Mouse (Mus musculus) layer of hippocampus, adult 18-20 months (tissue): Measurements from ENCODE around the gene Tmem205. TPM values are rescaled to one million over a fixed set of nuclear protein-coding genes. Genes with fewer than 3 reads are reported as not detected.

Experiments
- DNase-seq, 2 experiments: peaks; one replicate each; pipeline ENCODE4 v3.0.0; 2022; ENCODE audit warnings: low spot score in 2 of 2
- total RNA-seq, 2 experiments: library from RNA; stranded (reverse); gene quantifications; 2 replicates each; pipeline ENCODE4 v1.2.3; 2021

Gene Tmem205
- total RNA-seq, 2 experiments from 2014 or later: 40.2 to 42.2 TPM

GRCm38 (mm10) chr9:21947540-21948130 lies 20.3 kb upstream of the Tmem205 start:
- DNase-seq: no peak

- DNase-seq: no peak
Measured at GRCm38 (mm10) chr9:21944267-21944666, 16.9 kb upstream of the Tmem205 start.

- no peak for DNase-seq
Measured at GRCm38 (mm10) chr9:21943638-21944037, 16.3 kb upstream of the Tmem205 start.

GRCm38 (mm10) chr9:21943046-21943445 lies 15.7 kb upstream of the Tmem205 start:
- no peak for DNase-seq

DNA sequence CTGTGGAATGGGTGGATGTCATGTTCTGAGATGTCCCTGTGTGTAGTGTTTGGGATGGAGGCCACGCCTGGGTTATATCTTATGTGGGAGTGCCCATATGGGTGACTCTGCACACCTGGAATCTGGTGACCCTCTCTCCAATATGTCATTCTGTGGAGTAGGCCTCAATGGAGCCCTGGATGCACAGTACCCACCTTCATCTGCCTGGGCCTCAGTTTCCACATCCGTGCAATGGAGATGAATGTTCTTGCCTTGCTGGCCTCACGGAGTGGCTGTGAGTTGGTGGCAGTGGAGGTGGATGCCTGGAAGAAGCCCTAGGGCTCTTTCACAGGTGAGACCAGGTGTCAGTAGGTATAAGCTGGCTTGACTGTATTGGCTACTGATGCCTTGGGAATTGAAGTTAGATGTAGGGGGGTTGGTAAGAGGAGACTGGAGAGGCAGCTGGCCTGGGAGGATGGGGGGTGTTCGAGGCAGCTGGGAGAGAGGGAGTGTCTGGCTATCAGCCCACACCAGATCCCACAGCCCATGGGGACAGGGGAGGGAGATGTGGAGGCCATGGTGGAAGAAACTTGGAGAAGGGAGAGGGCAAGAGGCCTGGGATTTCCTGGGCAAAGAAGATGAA lies 11.0 kb upstream of the Tmem205 start:
- peak in 1 of 2 experiments; percentile 53 for DNase-seq

GRCm38 (mm10) chr9:21937711-21938175 lies 10.4 kb upstream of the Tmem205 start:
- peak in 1 of 2 experiments; percentile 75 for DNase-seq

DNA sequence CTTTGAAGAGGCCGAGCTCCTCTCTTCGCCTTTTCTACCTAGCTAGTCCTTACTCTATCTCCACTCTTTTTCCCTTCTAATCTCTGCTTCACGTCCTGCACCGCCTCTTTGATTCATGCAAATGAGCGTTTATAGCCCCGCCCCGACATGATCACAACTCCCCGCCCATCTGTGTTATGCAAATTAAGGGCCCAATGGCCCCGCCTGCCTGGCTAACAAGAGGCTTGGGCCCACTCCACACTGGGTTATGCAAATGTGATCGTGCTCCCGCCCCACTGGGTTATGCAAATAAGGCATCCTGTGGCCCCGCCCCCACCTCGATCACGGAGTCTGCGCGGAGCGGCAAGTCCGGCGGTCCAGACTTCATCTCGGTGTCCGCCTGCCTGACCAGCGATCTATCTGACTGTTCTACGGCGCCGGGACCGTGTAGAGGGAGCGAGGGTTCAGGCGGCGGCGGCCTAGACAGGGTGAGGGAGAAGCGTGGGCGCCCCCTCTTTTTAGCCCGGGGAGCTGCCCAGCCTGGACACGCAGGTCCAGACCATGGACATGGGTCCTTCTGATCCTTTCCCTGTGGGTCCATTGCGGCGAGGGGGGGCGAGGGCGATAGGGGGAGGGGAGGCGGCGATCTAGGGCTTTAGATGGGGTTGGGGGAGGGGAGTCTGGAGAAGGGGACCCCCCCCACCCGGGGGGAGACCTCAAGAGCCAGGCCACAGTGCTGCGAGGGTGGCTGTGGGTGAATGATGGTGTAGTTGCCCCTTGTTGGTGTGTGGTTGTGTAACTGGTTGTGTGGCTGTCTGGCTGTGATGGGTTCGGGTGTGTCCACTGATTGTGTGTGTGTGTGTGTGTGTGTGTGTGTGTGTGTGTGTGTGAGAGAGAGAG lies 9.6 kb upstream of the Tmem205 start, which contains the start of gene Plppr2:
Gene Plppr2 (plus strand): TSS at position 342 of the 879 bp plus-strand sequence.
- DNase-seq: peak; percentile 97 to 98

GRCm38 (mm10) chr9:21935466-21936131 lies 8.2 kb upstream of the Tmem205 start:
- DNase-seq: no peak

GRCm38 (mm10) chr9:21934021-21934420 lies 6.7 kb upstream of the Tmem205 start:
- no peak for DNase-seq

DNA sequence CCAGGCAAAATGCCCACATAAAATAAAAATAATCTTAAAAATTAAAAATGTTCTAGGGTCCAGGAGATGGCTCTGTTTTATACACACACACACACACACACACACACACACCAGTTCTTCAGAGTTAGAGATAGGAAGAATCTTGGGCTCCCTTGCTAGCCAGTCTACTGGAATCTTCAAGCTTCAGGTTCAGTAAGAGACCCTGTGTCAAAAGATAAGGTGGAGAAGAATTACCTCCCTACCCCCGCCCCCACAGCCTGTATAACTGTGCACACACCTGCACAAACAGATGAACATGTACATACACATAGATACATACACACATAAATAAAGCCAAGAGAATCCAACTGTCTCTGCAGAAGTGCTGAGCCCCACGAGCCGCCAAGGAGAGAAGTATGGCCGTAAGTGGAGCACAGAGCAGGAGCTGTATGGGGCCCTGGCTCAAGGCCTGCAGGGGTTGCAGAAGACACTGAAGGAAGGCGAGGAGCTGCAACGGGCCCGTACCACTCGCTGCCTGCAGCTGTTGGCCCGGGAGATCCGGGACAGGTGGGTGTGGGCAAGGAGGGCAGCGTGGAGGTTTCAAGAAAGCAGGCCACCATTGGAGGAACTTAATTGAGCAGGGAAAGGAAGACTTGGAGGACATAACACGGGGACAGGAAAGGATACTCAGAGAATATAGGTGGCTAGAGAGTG lies 5.2 kb upstream of the Tmem205 start:
- DNase-seq: no peak

DNA sequence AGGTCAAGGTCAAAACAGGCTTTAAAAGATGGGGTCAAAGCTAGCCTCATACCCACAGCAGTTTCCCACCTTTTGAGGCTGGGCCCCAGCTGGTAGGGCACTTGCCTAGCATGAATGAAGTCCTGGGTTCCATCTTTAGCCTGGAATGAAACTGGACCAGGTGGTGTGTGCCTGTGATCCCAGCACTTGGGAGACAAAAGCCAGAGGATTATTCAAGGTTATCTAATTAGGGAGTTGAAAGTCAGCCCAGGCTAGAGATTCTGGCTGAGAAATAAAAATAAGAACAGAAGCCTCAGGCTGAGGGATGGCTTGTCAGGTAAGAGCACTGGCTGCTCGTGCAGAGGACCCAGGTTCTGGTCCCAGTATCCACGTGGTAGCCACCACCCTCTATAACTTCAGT lies 4.7 kb upstream of the Tmem205 start:
- no peak for DNase-seq

DNA sequence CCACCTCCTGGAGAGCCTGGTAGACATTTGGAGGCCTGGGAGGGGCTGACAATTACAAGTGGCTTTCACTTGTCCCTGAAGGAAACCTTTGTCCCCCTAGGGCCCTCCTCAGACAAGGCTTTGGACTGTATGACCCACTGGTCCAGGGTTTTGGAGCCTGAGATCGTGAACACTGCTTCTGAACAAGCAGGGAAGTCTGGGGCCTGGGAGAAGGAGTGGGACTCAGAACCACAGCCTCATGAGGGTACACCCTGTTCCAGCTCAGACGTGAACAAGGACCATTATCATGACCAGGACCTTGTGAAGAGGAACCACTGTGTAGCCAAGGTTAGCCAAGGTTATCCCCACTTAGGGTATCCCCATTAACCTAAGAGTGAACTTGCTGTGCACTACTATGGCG lies 1.9 kb upstream of the Tmem205 start:
- DNase-seq: no peak

GRCm38 (mm10) chr9:21926784-21927183 lies 572 bp downstream of the Tmem205 start:
- peak in 1 of 2 experiments; percentile 28 for DNase-seq

- DNase-seq: no peak
Measured at GRCm38 (mm10) chr9:21926155-21926554, 1.2 kb downstream of the Tmem205 start.

DNA sequence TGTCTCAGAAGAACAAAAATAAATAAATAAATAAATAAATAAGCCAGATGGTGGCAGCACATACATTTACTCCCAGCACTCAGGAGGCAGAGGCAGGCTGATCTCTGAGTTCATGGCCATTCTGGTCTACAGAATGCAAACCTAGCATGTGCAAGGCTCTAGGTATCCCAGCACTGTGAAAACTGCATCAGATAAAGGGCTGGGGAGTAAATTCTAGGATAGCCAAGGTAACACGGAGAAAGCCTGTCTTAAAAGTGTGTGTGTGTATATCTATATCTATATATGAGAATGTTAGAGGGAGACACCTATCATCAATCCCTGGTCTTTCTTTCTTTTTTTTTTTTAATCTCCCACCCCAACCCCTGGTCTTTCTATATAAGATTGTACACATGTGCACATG lies 1.9 kb downstream of the Tmem205 start:
- no peak for DNase-seq

GRCm38 (mm10) chr9:21925034-21925433 lies 2.3 kb downstream of the Tmem205 start:
- DNase-seq: no peak

- peak in 1 of 2 experiments; percentile 43 for DNase-seq
Measured at GRCm38 (mm10) chr9:21924099-21924493, 3.3 kb downstream of the Tmem205 start.

DNA sequence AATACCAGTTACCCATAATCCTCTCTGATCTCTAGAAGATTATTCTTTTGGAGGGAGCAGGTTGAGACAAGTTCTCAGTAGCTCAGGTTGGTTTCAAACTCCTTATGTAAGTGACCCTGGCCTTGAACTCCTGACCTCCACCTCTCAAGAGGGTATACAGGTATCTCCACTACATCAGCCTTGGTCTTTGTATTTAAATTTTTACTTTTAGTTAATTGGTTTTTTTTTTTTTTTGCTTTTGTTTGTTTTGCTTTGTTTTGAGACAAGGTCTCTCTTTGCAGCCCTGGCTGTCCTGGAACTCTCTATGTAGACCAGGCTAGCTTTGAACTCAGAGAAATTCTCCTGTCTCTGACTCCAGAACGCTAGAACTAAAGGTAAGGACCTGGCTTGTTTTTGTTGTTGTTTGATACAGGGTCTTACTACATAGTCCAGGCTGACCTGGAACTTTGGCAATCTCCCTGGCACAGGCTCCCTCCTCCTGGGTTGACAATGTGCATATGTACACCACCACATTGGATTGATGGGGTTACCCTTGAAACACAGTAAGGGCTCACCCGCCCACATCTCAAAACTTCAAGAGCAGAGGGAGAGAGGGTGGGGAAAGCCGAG lies 3.8 kb downstream of the Tmem205 start:
- DNase-seq: no peak

DNA sequence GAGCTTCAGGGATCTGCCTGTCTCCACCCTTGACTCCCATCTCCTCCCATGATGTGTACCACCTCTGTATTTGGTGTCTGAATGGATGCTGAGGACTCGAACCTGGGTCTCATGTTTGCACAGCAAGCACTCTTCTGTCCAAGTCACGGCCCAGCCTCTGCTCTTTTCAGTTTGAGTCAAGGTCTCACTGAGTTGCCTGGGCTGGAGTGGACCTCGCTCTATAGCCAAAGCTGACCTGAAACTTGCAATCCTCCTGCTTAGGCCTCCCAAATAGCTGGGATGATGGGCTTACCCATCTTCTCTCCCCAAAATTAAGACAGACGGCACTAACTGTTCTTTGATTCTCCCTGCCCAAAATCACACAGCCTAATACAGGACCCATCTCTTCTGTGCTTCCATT lies 4.3 kb downstream of the Tmem205 start:
- DNase-seq: no peak

GRCm38 (mm10) chr9:21918692-21919384 lies 8.5 kb downstream of the Tmem205 start:
- DNase-seq: peak in 1 of 2 experiments; percentile 39
